In the genomic region with DNA sequence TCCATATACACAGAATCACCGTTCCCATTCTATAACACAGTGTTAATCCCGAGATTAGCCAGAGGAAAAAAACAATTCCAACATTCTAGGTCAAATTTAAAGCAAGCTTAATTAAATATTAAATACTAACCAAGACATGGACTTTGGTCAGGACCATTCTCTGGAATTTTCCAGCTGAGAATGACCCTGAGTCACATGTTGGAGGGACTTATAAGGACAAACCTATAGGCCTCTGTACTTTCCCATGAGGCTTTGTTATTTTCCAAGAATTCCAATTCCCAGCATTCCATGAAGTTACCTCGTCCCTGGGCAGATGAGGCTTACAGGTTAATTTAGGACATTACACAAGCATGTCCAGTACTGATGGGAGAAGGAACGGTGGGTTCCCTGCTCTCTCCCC, we compare ENCODE assay signal across 24 mouse cellular contexts.
DNase-seq lines count a peak whose midpoint lies in the region; ATAC-seq and TF ChIP-seq lines count a peak whose summit lies in the region.
"Had no signal": no experiment of that assay in that cellular context is flagged by ENCODE, and none has a peak within 500 bp of the region (broad histone marks: within the 10 kb centered on the region; RNA-seq: fewer than 3 reads in every experiment).

No protein-coding gene starts in this region.

- H3K4me1 ChIP-seq in kidney, embryonic 15.5 days: no peaks in the 10 kb centered on the region
- no peaks in the 10 kb centered on the region for H3K4me1 ChIP-seq in kidney, postnatal 0 days (replicated peaks; ENCODE audit: insufficient read depth, low read length)
- H3K4me1 ChIP-seq: embryonic facial prominence, embryonic 12.5 days; embryonic facial prominence, embryonic 15.5 days; hindbrain, embryonic 15.5 days had no signal

- no peak for TF ChIP-seq CTCF in kidney, postnatal 0 days (IDR thresholded peaks at IDR 0.05; ENCODE audit: low read depth)

- no peak overlapping the region for H3K4me3 ChIP-seq in kidney, embryonic 15.5 days (replicated peaks)
- H3K4me3 ChIP-seq in kidney, postnatal 0 days (replicated peaks; ENCODE audit: low read depth, low read length): no peak overlapping the region
- H3K4me3 ChIP-seq: embryonic facial prominence, embryonic 12.5 days; embryonic facial prominence, embryonic 15.5 days; hindbrain, embryonic 12.5 days; hindbrain, embryonic 15.5 days had no signal

- peak; percentile 20 for DNase-seq in kidney, adult 11 months
- peak; percentile 54 for DNase-seq in kidney, adult 9 months
- DNase-seq in kidney, postnatal 10 days: no peak
- DNase-seq in kidney, postnatal 0 days (ENCODE audit: low spot score): peak; percentile 15
- DNase-seq in kidney, postnatal 36 days: peak; percentile 20 to 35
- no peak for DNase-seq in cerebellum, adult 9-10 months
- DNase-seq: adrenal gland, postnatal 10 days; adrenal gland, postnatal 36 days; B cell, adult 2 months; cerebellum, adult 18-20 months; cerebellum, adult 9-11 months; cerebellum, postnatal 25 days; forebrain, postnatal 0 days; gastrocnemius, postnatal 25 days had no signal

- no peak overlapping the region for H3K9ac ChIP-seq in kidney, embryonic 15.5 days
- H3K9ac ChIP-seq in kidney, postnatal 0 days (ENCODE audit: low read depth, low read length): no peak overlapping the region
- H3K9ac ChIP-seq: embryonic facial prominence, embryonic 12.5 days; embryonic facial prominence, embryonic 15.5 days; forebrain, postnatal 0 days; hindbrain, embryonic 12.5 days; hindbrain, embryonic 15.5 days had no signal

- H3K36me3 ChIP-seq in kidney, embryonic 15.5 days: no peaks in the 10 kb centered on the region
- no peaks in the 10 kb centered on the region for H3K36me3 ChIP-seq in kidney, postnatal 0 days (ENCODE audit: insufficient read depth, low read length)
- H3K36me3 ChIP-seq: embryonic facial prominence, embryonic 12.5 days; embryonic facial prominence, embryonic 15.5 days; G1E; hindbrain, embryonic 12.5 days; hindbrain, embryonic 15.5 days had no signal

- no peak overlapping the region for H3K4me2 ChIP-seq in kidney, embryonic 15.5 days
- no peak overlapping the region for H3K4me2 ChIP-seq in kidney, postnatal 0 days (ENCODE audit: low read length)
- H3K4me2 ChIP-seq: embryonic facial prominence, embryonic 12.5 days; embryonic facial prominence, embryonic 15.5 days; heart, embryonic 11.5 days; hindbrain, embryonic 12.5 days; hindbrain, embryonic 15.5 days had no signal

- no peak overlapping the region for H3K27ac ChIP-seq in kidney, embryonic 15.5 days
- no peak overlapping the region for H3K27ac ChIP-seq in kidney, postnatal 0 days
- H3K27ac ChIP-seq: embryonic facial prominence, embryonic 12.5 days; embryonic facial prominence, embryonic 15.5 days; hindbrain, embryonic 12.5 days; hindbrain, embryonic 15.5 days had no signal

- no peaks in the 10 kb centered on the region for H3K27me3 ChIP-seq in kidney, embryonic 15.5 days
- no peaks in the 10 kb centered on the region for H3K27me3 ChIP-seq in kidney, postnatal 0 days (ENCODE audit: insufficient read depth, low read length)
- H3K27me3 ChIP-seq: CH12.LX; embryonic facial prominence, embryonic 15.5 days; hindbrain, embryonic 12.5 days; hindbrain, embryonic 15.5 days; Patski had no signal

- 88% methylated on average over 4 of the region's 4 CpGs for WGBS in kidney, embryonic 15.5 days
- 77% methylated on average over 4 of the region's 4 CpGs for WGBS in kidney, postnatal 0 days

- H3K9me3 ChIP-seq in kidney, embryonic 15.5 days (replicated peaks): no peaks in the 10 kb centered on the region
- no peaks in the 10 kb centered on the region for H3K9me3 ChIP-seq in kidney, postnatal 0 days (replicated peaks; ENCODE audit: low read length)
- H3K9me3 ChIP-seq: embryonic facial prominence, embryonic 12.5 days; embryonic facial prominence, embryonic 15.5 days; hindbrain, embryonic 12.5 days; hindbrain, embryonic 15.5 days had no signal

- ATAC-seq in kidney, embryonic 15.5 days (replicated peaks; ENCODE audit: low FRiP score): no peak
- peak; percentile 82 for ATAC-seq in kidney, postnatal 0 days (replicated peaks; ENCODE audit: low FRiP score, low read depth)
- ATAC-seq: forebrain, embryonic 14.5 days; forebrain, postnatal 0 days; Patski had no signal

Comparison
In these comparisons a context has a peak if more than half of its experiments do, and no peak if none do; other contexts are left out.
1. DNase-seq: peak in kidney, adult 11 months (single experiment), kidney, adult 9 months (single experiment), kidney, postnatal 0 days (single experiment) and kidney, postnatal 36 days (2 of 2); none in kidney, postnatal 10 days (single experiment) and cerebellum, adult 9-10 months (single experiment).